Mouse (Mus musculus): ENCODE data around the gene Proser2.

- TF ChIP-seq CTCF (IDR thresholded peaks at IDR 0.05; ENCODE audit: low read depth, low read length) = no peak
- no peak for TF ChIP-seq POLR2A (IDR thresholded peaks at IDR 0.05; ENCODE audit: borderline replicate concordance, low read depth, low read length)
These were observed 13.1 kb upstream of the Proser2 start for GRCm38 (mm10) chr2:6142915-6143654.
